Mouse (Mus musculus) lung, postnatal 0 days (tissue): Measurements from ENCODE around the gene Brsk2. TPM values are rescaled to one million over a fixed set of nuclear protein-coding genes. Genes with fewer than 3 reads are reported as not detected.

Experiments
- ATAC-seq: fragments of 200-750 bp; cut with Nextera tagmentation; 2 replicates; pipeline ENCODE4 v1.8.0; 2017; ENCODE audit warnings: moderate library complexity
- DNase-seq: peaks from one replicate; pipeline ENCODE4 v3.0.0-alpha.2; 2016; ENCODE audit warnings: low spot score
- H3K27ac ChIP-seq: fragments of 300-500 bp; sonication (generic); 2 replicates; pipeline ENCODE4 v1.5.1; 2014; ENCODE audit warnings: antibody characterized with exemption, mild to moderate bottlenecking, low read length, mixed read lengths
- H3K27me3 ChIP-seq: fragments of 300-500 bp; sonication (generic); replicated peaks from 2 replicates; pipeline ENCODE4 v1.6.1; 2014; ENCODE audit warnings: low read length, mixed read lengths; ENCODE audit not compliant: insufficient read depth
- H3K36me3 ChIP-seq: fragments of 300-500 bp; sonication (generic); 2 replicates; pipeline ENCODE4 v1.6.1; 2014; ENCODE audit warnings: low read length, mixed read lengths; ENCODE audit not compliant: insufficient read depth
- H3K4me1 ChIP-seq: fragments of 300-500 bp; sonication (generic); 2 replicates; pipeline ENCODE4 v1.6.1; 2014; ENCODE audit warnings: antibody characterized with exemption, low read depth, low read length, mixed read lengths; ENCODE audit not compliant: insufficient read depth
- H3K4me2 ChIP-seq: fragments of 300-500 bp; sonication (generic); replicated peaks from 2 replicates; pipeline ENCODE4 v1.6.1; 2014; ENCODE audit warnings: low read depth, mild to moderate bottlenecking, low read length, moderate library complexity, mixed read lengths
- H3K4me3 ChIP-seq: fragments of 300-500 bp; sonication (generic); 2 replicates; pipeline ENCODE4 v1.5.1; 2014; ENCODE audit warnings: low read depth, low read length
- H3K9ac ChIP-seq: fragments of 300-500 bp; sonication (generic); replicated peaks from 2 replicates; pipeline ENCODE4 v1.6.1; 2014; ENCODE audit warnings: low read depth, mild to moderate bottlenecking
- H3K9me3 ChIP-seq: fragments of 300-500 bp; sonication (generic); 2 replicates; pipeline ENCODE4 v1.6.1; 2016; ENCODE audit warnings: low read length, mixed read lengths
- CTCF ChIP-seq: IDR thresholded peaks from 2 replicates; pipeline ENCODE4 v1.5.1; 2016; ENCODE audit warnings: antibody characterized with exemption, mild to moderate bottlenecking
- EP300 ChIP-seq: IDR thresholded peaks from 2 replicates; pipeline ENCODE4 v1.6.1; 2016; ENCODE audit warnings: antibody characterized with exemption, mild to moderate bottlenecking, control low read depth
- WGBS: fragments of 180-500 bp; shearing (Covaris S2); extraction: QIAGEN DNeasy Blood & Tissue Kit; methylation state at CpG from one replicate; pipeline ENCODE4 v1.1.7; 2014; 5-methylcytosine and 5-hydroxymethylcytosine counted together
- polyA plus RNA-seq: library from polyadenylated mRNA; unstranded; fragments of >200 nt; fragmentation: Nextera tagmentation; extraction: Ambion mirVana; gene quantifications from 2 replicates; pipeline ENCODE4 v1.2.1, GENCODE M21; 2015

Brsk2 gene
- polyA plus RNA-seq, 1 experiment from 2014 or later = 0.39 TPM

DNA sequence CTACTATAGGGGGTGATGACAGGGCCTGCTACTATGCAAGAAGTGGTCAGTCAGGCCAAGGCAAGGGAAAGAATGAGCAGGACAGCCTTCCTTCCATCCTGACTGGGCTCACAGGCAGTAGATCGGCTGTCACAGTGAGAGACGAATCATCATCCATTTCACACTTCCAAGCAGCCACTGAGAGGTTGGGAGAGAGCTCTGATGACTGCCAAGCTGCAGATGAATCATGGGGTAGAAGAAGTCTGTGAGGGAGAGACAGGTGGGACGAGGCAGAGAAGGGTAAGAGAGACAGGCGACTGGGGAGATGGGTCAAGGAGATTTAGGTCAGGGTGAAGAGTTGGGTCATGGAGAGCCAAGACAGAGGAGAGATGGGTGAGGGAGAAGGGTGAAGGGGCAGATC lies 3.4 kb downstream of the Brsk2 start:
- ATAC-seq (no peak), DNase-seq (no peak)
- H3K4me2 ChIP-seq = no peak overlapping the region
- no peaks in the 10 kb centered on the region for H3K36me3 ChIP-seq
- no peak for TF ChIP-seq EP300
- TF ChIP-seq CTCF = no peak
- WGBS = 61% methylated on average over 4 of the region's 4 CpGs
- peaks cover 41% of the 10 kb centered on the region for H3K27me3 ChIP-seq
- H3K4me3 ChIP-seq = no peak overlapping the region
- no peaks in the 10 kb centered on the region for H3K9me3 ChIP-seq
- H3K4me1 ChIP-seq = no peaks in the 10 kb centered on the region
- no peak overlapping the region for H3K27ac ChIP-seq
- H3K9ac ChIP-seq = no peak overlapping the region

DNA sequence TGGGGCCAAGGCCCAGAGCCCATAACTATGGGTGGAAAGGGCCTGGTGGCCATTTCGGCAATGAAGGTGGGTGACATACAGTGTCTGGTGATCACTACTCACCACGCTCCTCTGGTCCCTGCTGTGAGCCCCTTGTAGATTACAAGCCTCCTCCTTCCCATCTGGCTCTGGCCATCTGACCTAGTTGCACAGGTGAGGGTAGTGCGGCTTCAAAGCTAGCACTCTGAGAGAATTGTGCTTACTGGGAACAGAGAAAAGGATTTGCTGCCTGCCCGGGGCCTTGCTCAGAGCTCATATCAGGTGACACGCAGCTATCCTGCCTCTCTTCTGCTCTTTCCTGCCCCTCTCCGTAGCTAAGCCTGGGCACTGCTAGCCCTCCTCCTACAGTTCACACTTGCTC lies 4.1 kb downstream of the Brsk2 start:
- Histone ChIP-seq H3K9ac (no peak overlapping the region), H3K4me3 (no peak overlapping the region), H3K27ac (no peak overlapping the region), H3K4me1 (no peaks in the 10 kb centered on the region), H3K4me2 (no peak overlapping the region), H3K36me3 (no peaks in the 10 kb centered on the region), H3K27me3 (peaks cover 34% of the 10 kb centered on the region), H3K9me3 (no peaks in the 10 kb centered on the region)
- DNase-seq (no peak), ATAC-seq (no peak)
- no peak for TF ChIP-seq EP300
- TF ChIP-seq CTCF = no peak
- WGBS = 72% methylated on average over 6 of the region's 6 CpGs

DNA sequence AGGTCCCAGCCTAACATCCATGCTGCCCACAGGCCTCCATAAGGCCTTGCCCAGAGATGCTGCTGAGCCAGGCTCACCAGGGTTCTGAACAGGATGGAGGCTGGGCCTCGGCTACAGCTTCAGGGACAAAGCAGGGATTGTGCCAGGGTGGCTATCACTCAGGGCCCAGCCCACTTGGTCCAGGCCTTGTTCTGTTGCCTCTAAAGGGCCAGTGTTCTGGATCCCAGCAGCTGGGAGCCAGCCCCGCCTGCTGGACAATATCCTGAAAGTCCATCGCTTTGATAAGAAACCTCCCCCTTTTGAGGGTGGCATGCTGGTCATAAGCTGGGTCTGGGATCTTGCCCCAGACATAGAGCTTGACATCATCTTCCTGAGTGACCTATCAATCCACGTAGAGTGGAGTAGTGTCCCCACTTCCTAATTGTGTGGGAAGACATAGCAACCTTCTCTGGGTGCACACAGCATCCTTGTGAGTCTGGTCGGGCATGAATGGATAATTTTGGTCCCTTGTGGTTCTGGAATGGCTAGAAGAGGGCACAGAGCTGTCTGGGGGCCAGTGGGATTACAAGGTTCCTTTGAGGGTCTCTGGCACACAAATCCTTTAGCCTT lies 6.1 kb downstream of the Brsk2 start:
- TF ChIP-seq CTCF (no peak), EP300 (no peak)
- 64% methylated on average over 5 of the region's 5 CpGs for WGBS
- ATAC-seq = no peak
- H3K4me3 ChIP-seq = no peak overlapping the region
- H3K9ac ChIP-seq = no peak overlapping the region
- peaks cover 18% of the 10 kb centered on the region for H3K27me3 ChIP-seq
- H3K36me3 ChIP-seq = no peaks in the 10 kb centered on the region
- no peak for DNase-seq
- no peak overlapping the region for H3K4me2 ChIP-seq
- H3K4me1 ChIP-seq = no peaks in the 10 kb centered on the region
- no peak overlapping the region for H3K27ac ChIP-seq
- no peaks in the 10 kb centered on the region for H3K9me3 ChIP-seq

DNA sequence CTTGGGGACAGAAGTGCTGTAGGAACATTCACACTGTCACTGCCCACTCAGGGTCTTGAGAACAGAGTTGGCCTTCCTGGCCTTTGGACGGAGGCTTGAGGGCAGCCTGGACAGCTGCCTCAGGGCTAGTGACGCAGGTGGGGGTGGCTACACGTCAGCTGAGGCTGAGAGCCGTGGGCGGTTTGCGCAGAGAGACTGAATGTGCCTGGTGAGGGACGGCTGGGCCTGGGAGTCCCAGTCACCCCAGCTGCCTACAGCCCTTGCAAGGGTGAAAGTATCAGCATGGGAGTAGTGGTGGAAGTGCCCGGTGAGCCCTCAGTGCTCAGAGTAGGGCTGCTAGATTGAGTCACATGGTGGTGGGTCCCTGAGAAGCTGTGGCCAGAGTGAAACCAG lies 6.6 kb downstream of the Brsk2 start:
- no peak for ATAC-seq
- H3K27me3 ChIP-seq = peaks cover 12% of the 10 kb centered on the region
- 70% methylated on average over 8 of the region's 8 CpGs for WGBS

DNA sequence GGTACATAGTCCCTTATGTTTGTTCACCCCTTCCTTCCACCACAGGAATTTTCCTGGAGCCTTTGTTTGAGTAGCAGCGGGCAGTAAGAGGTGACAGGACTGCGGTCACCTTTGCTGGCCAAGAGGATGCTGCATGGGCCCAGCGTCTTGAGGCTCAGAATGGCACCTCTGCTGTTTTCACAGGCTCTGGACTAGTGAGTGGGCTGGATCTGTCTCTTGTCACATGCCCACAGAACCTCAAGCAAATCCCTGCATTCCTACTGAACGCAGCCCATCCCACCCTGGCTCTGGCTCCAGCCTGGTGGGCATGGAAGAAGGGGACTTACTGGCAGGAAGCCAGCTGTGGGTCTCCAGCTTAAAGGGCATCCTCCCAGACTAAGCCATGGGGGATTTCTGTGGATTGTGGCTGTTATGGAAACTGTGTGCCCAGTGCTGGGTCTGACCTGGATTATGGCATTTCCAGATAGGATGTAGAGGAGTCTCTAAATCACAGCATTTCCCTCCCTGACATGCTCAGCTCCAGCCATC lies 8.0 kb downstream of the Brsk2 start:
- TF ChIP-seq EP300 (no peak), CTCF (no peak)
- no peak overlapping the region for H3K9ac ChIP-seq
- no peaks in the 10 kb centered on the region for H3K9me3 ChIP-seq
- ATAC-seq (no peak), DNase-seq (no peak)
- 73% methylated on average over 4 of the region's 4 CpGs for WGBS
- no peak overlapping the region for H3K27ac ChIP-seq
- peaks cover 4% of the 10 kb centered on the region; the same call in 1 of the 2 replicates for H3K27me3 ChIP-seq
- no peak overlapping the region for H3K4me3 ChIP-seq
- H3K36me3 ChIP-seq = no peaks in the 10 kb centered on the region
- no peaks in the 10 kb centered on the region for H3K4me1 ChIP-seq
- no peak overlapping the region for H3K4me2 ChIP-seq

More for the DNA sequence above, 6.6 kb downstream of the Brsk2 start:
- TF ChIP-seq EP300 = no peak
- no peak for TF ChIP-seq CTCF
- Histone ChIP-seq H3K36me3 (no peaks in the 10 kb centered on the region), H3K9ac (no peak overlapping the region), H3K4me1 (no peaks in the 10 kb centered on the region), H3K4me2 (no peak overlapping the region), H3K27ac (no peak overlapping the region), H3K9me3 (no peaks in the 10 kb centered on the region), H3K4me3 (no peak overlapping the region)
- no peak for DNase-seq

DNA sequence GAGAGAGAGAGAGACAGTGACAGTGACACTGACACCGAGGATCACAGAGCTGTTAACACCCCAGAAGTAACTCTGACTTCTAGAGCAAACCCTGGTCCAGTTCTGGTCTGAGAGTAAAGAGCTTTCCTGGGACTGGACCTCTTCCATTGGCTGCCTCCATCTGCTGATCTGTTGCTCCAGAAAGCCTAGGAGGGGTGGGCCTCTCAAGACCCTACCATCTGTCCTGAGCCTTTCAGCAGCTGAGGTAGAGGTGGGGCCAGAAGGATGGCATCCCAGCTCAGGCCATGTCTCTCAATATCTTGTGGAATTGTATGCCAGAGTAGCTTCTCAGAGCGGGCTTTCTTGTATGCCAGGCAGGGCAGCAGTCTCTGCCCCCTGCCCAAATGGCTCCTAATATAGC lies 8.7 kb downstream of the Brsk2 start:
- H3K27me3 ChIP-seq = peaks cover 4% of the 10 kb centered on the region; the same call in 1 of the 2 replicates
- H3K4me3 ChIP-seq = no peak overlapping the region
- no peak for TF ChIP-seq EP300
- no peak for TF ChIP-seq CTCF
- H3K4me2 ChIP-seq = no peak overlapping the region
- no peaks in the 10 kb centered on the region for H3K4me1 ChIP-seq
- no peak for ATAC-seq
- no peak for DNase-seq
- no peaks in the 10 kb centered on the region for H3K9me3 ChIP-seq
- WGBS = 63% methylated on average over 2 of the region's 2 CpGs
- no peak overlapping the region for H3K27ac ChIP-seq
- no peak overlapping the region for H3K9ac ChIP-seq
- H3K36me3 ChIP-seq = no peaks in the 10 kb centered on the region

DNA sequence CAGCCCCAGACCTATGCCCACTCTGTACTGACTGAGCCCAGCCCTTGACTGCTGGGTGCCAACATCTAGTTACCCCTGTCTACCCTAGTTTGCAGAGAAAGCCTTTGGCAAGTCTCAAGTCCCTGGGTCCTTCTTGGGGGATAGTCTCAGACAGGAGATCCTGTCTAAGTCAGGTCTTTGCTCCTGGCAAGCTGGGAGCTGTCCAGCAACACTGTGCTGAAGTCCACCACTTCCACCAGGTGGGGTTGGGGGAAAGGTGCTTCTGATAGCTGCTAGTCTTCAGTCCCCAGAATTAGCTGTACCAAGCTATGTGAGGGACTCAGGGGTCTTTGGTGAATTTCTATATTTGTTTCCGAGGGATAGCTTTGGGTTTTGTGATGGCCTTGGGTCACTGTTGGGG lies 9.6 kb downstream of the Brsk2 start:
- TF ChIP-seq CTCF = no peak
- no peak for TF ChIP-seq EP300
- Histone ChIP-seq H3K36me3 (no peaks in the 10 kb centered on the region), H3K9me3 (no peaks in the 10 kb centered on the region), H3K27ac (no peak overlapping the region), H3K4me1 (no peaks in the 10 kb centered on the region), H3K4me3 (no peak overlapping the region), H3K4me2 (no peak overlapping the region), H3K9ac (no peak overlapping the region), H3K27me3 (peaks cover under 1% of the 10 kb centered on the region; the same call in 1 of the 2 replicates)
- DNase-seq (peak; percentile 18), ATAC-seq (no peak)
- WGBS = 76% methylated on average over 1 of the region's 1 CpGs
